Mouse (Mus musculus) megakaryocyte progenitor cell, adult 5-6 weeks (primary cell): Measurements from ENCODE around the gene Slc7a12. TPM values are rescaled to one million over a fixed set of nuclear protein-coding genes. Genes with fewer than 3 reads are reported as not detected.

Experiments
- ATAC-seq: replicated peaks from 2 replicates; pipeline ENCODE4 v1.8.0; 2016; ENCODE audit warnings: mild to moderate bottlenecking, moderate TSS enrichment, inconsistent platforms; ENCODE audit not compliant: poor library complexity
- total RNA-seq, 2 experiments: library from RNA; stranded (forward) in 1 of 2; stranded (reverse) in 1 of 2; fragments of 157-497, 149-512 nt in 1 of 2; fragments of 200-1000 nt in 1 of 2; gene quantifications; 2 replicates each; pipeline versions ENCODE4 v1.2.3 to v1.2.4; 2015 to 2017

Slc7a12 gene
- total RNA-seq (2015) (not detected in 2 replicates), total RNA-seq (2017) (not detected in 2 replicates)

- ATAC-seq: no peak
Observed at GRCm38 (mm10) chr3:14480397-14480796, at the start of gene Slc7a12. TSS of gene Slc7a12 (plus strand) at chr3:14480697.

- ATAC-seq: peak; percentile 42; the same call in 1 of the 2 replicates
Observed at GRCm38 (mm10) chr3:14432381-14432780, 48.1 kb upstream of the Slc7a12 start.

GRCm38 (mm10) chr3:14446015-14446414, 34.5 kb upstream of the Slc7a12 start:
- ATAC-seq: no peak

GRCm38 (mm10) chr3:14446691-14447090, 33.8 kb upstream of the Slc7a12 start:
- no peak for ATAC-seq

Other genes starting within 250 kb of the Slc7a12 start
- gene 1810022K09Rik, start 130.6 kb downstream of the Slc7a12 start, total RNA-seq (2015): 297 and 342 TPM in 2 replicates
- 639 and 726 TPM in 2 replicates for gene 1810022K09Rik, start 130.6 kb downstream of the Slc7a12 start, total RNA-seq (2017)
- gene Car13, start 161.0 kb downstream of the Slc7a12 start, total RNA-seq (2015): 6.2 and 6.3 TPM in 2 replicates
- gene Car13, start 161.0 kb downstream of the Slc7a12 start, total RNA-seq (2017): 4.1 and 5.3 TPM in 2 replicates